Mouse (Mus musculus) T-helper 2 cell (primary cell): Measurements from ENCODE around the gene Cdh13.

Experiments used
- in situ Hi-C: fragments of 300-600 bp; cut with MboI, MseI; formaldehyde crosslinking; loops from one replicate; pipeline ENCODE4 v1.15.1; 2025; ENCODE audit warnings: high pct_unique_total_duplicates

Gene Cdh13

GRCm38 (mm10) chr8:118296477-118296876 lies 12.9 kb downstream of the Cdh13 start:
- in situ Hi-C loops: no loop called here

GRCm38 (mm10) chr8:118306957-118307356 lies 23.4 kb downstream of the Cdh13 start:
- in situ Hi-C loops: no loop called here

GRCm38 (mm10) chr8:118309106-118309505 lies 25.6 kb downstream of the Cdh13 start:
- in situ Hi-C loops: no loop called here

- in situ Hi-C loops: no loop called here
These were observed 30.1 kb downstream of the Cdh13 start for GRCm38 (mm10) chr8:118313426-118314187.

GRCm38 (mm10) chr8:118314188-118314563 lies 30.6 kb downstream of the Cdh13 start:
- in situ Hi-C loops: no loop called here

- in situ Hi-C loops: no loop called here
These were observed 31.4 kb downstream of the Cdh13 start for GRCm38 (mm10) chr8:118314932-118315331.

- in situ Hi-C loops: no loop called here
These were observed 32.9 kb downstream of the Cdh13 start for GRCm38 (mm10) chr8:118316440-118316839.

- in situ Hi-C loops: no loop called here
These were observed 37.0 kb downstream of the Cdh13 start for GRCm38 (mm10) chr8:118320566-118320965.

GRCm38 (mm10) chr8:118323421-118323820 lies 39.9 kb downstream of the Cdh13 start:
- in situ Hi-C loops: no loop called here

- in situ Hi-C loops: no loop called here
These were observed 51.4 kb downstream of the Cdh13 start for GRCm38 (mm10) chr8:118334933-118335332.

GRCm38 (mm10) chr8:118339711-118340110 lies 56.2 kb downstream of the Cdh13 start:
- in situ Hi-C loops: no loop called here

- in situ Hi-C loops: no loop called here
These were observed 59.7 kb downstream of the Cdh13 start for GRCm38 (mm10) chr8:118343267-118343666.

- in situ Hi-C loops: no loop called here
These were observed 65.4 kb downstream of the Cdh13 start for GRCm38 (mm10) chr8:118348710-118349489.

- in situ Hi-C loops: no loop called here
These were observed 66.6 kb downstream of the Cdh13 start for GRCm38 (mm10) chr8:118350136-118350535.

- in situ Hi-C loops: no loop called here
These were observed 69.5 kb downstream of the Cdh13 start for GRCm38 (mm10) chr8:118353022-118353421.

- in situ Hi-C loops: no loop called here
These were observed 73.5 kb downstream of the Cdh13 start for GRCm38 (mm10) chr8:118357067-118357466.

GRCm38 (mm10) chr8:118357596-118357995 lies 74.1 kb downstream of the Cdh13 start:
- in situ Hi-C loops: no loop called here

GRCm38 (mm10) chr8:118363781-118364180 lies 80.2 kb downstream of the Cdh13 start:
- in situ Hi-C loops: no loop called here

- in situ Hi-C loops: no loop called here
These were observed 89.6 kb downstream of the Cdh13 start for GRCm38 (mm10) chr8:118373092-118373491.

- in situ Hi-C loops: no loop called here
These were observed 91.2 kb downstream of the Cdh13 start for GRCm38 (mm10) chr8:118374738-118375137.

- in situ Hi-C loops: no loop called here
These were observed 93.3 kb downstream of the Cdh13 start for GRCm38 (mm10) chr8:118376791-118377190.

- in situ Hi-C loops: no loop called here
These were observed 95.5 kb downstream of the Cdh13 start for GRCm38 (mm10) chr8:118378985-118379384.

GRCm38 (mm10) chr8:118379657-118380056 lies 96.1 kb downstream of the Cdh13 start:
- in situ Hi-C loops: no loop called here
